Comparison of ENCODE assay signal across 20 mouse cellular contexts in the genomic region with DNA sequence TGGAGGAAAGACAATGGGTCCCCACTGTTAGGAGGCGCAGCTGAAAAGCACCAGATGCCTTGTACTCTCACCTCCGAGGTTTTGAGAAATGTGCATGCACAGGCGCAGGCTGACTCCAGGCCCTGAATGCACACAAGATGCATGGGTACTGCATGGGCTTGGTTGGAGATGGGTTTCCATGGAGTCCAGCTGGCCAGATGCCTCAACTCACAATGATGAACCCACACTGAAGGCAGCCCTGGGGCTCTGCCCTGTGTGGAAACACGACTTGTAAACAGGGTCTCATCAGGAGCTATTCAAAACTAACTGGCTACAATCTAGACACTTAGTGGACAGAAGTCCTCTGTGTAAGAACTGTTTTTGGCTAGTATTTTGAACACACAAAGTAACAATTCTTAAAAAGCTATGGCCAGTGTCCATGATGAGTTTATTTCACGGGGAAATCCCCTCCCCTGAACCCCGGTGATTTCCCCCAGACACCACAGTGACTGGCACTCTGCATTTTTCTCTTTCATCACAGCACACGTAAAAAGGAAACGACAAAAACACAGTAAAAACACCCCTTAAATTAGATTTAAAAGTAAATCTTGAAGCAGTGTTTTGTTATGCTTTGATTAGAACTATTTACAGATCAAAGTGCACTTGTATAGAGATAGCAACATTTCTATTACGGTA.
DNase-seq lines count a peak whose midpoint lies in the region; ATAC-seq and TF ChIP-seq lines count a peak whose summit lies in the region.
"Had no signal": no experiment of that assay in that cellular context is flagged by ENCODE, and none has a peak within 500 bp of the region (broad histone marks: within the 10 kb centered on the region; RNA-seq: fewer than 3 reads in every experiment).

No protein-coding gene starts in this region.

- peaks cover 5% of the 10 kb centered on the region for H3K4me1 ChIP-seq in heart, adult 2 months (ENCODE audit: control insufficient read depth, insufficient read depth, low read length)
- H3K4me1 ChIP-seq in hindbrain, embryonic 15.5 days (replicated peaks): peaks cover 18% of the 10 kb centered on the region
- peaks cover 22% of the 10 kb centered on the region for H3K4me1 ChIP-seq in hindbrain, embryonic 12.5 days
- peaks cover 44 to 97% of the 10 kb centered on the region in 2 experiments for H3K4me1 ChIP-seq in CH12.LX (ENCODE audit: control insufficient read depth in 1 of 2, insufficient read depth in 2 of 2)

- H3K4me2 ChIP-seq in hindbrain, embryonic 15.5 days: no peak overlapping the region
- no peak overlapping the region for H3K4me2 ChIP-seq in hindbrain, embryonic 12.5 days (replicated peaks)
- peak overlapping the region; percentile 0; the same call in 1 of the 2 replicates for H3K4me2 ChIP-seq in CH12.LX (ENCODE audit: insufficient read depth, low read depth, poor library complexity, severe bottlenecking)
- H3K4me2 ChIP-seq: embryonic facial prominence, embryonic 15.5 days; heart, embryonic 13.5 days; kidney, embryonic 15.5 days; midbrain, embryonic 15.5 days had no signal

- no peaks in the 10 kb centered on the region for H3K27me3 ChIP-seq in heart, adult 2 months (ENCODE audit: control insufficient read depth, insufficient read depth, low read length)
- no peaks in the 10 kb centered on the region for H3K27me3 ChIP-seq in hindbrain, embryonic 15.5 days
- H3K27me3 ChIP-seq in hindbrain, embryonic 12.5 days: no peaks in the 10 kb centered on the region
- H3K27me3 ChIP-seq in CH12.LX (replicated peaks): no peaks in the 10 kb centered on the region
- H3K27me3 ChIP-seq: embryonic facial prominence, embryonic 15.5 days; heart, embryonic 13.5 days; kidney, embryonic 15.5 days; midbrain, embryonic 15.5 days had no signal

- no peak; the same call in 1 of the 2 replicates for TF ChIP-seq RAD21 in CH12.LX (IDR thresholded peaks at IDR 0.05; ENCODE audit: low read depth, low read length)

- intact Hi-C loops in heart, adult 2 months (cut with DNase I): no loop called here

- no peaks in the 10 kb centered on the region for H3K79me2 ChIP-seq in heart, adult 2 months (replicated peaks; ENCODE audit: control insufficient read depth, insufficient read depth, low read length)
- 0 out of 2 replicates have a peak, but pooled peaks cover 2% of the 10 kb centered on the region for H3K79me2 ChIP-seq in CH12.LX (replicated peaks; ENCODE audit: control insufficient read depth, extremely low read depth, insufficient read depth, poor library complexity, severe bottlenecking)

- TF ChIP-seq CTCF in heart, adult 2 months (IDR thresholded peaks at IDR 0.05): no peak
- no peak for TF ChIP-seq CTCF in CH12.LX (conservative IDR thresholded peaks at IDR 0.05 in 1 of 2, IDR thresholded peaks at IDR 0.05 in 1 of 2; ENCODE audit: low read depth in 2 of 2, low read length in 2 of 2)

- dilution Hi-C loops in CH12.LX (cut with MboI; ENCODE audit: extremely low pct_ligation_motif_present, extremely low pct_unique_long_range_greater_than_20kb, low sequenced_read_pairs): no loop called here

- 78% methylated on average over 9 of the region's 9 CpGs for WGBS in heart, adult 2 months
- WGBS in hindbrain, embryonic 15.5 days: 72% methylated on average over 9 of the region's 9 CpGs
- 81% methylated on average over 9 of the region's 9 CpGs for WGBS in hindbrain, embryonic 12.5 days

- H3K9ac ChIP-seq in heart, adult 2 months (ENCODE audit: low read depth, low read length): no peak overlapping the region
- no peak overlapping the region for H3K9ac ChIP-seq in hindbrain, embryonic 15.5 days
- no peak overlapping the region for H3K9ac ChIP-seq in hindbrain, embryonic 12.5 days
- H3K9ac ChIP-seq in CH12.LX (ENCODE audit: insufficient read depth, low read depth): peak overlapping the region; percentile 55
- H3K9ac ChIP-seq: embryonic facial prominence, embryonic 15.5 days; heart, embryonic 13.5 days; kidney, embryonic 15.5 days; midbrain, embryonic 15.5 days had no signal

- ATAC-seq in hindbrain, embryonic 15.5 days (ENCODE audit: low FRiP score, low read depth): peak; percentile 20; the same call in 1 of the 2 replicates
- no peak for ATAC-seq in hindbrain, embryonic 12.5 days (ENCODE audit: low FRiP score)
- ATAC-seq: midbrain, embryonic 15.5 days had no signal

- no peak overlapping the region for H3K27ac ChIP-seq in heart, adult 2 months
- no peak overlapping the region for H3K27ac ChIP-seq in hindbrain, embryonic 15.5 days (replicated peaks)
- no peak overlapping the region for H3K27ac ChIP-seq in hindbrain, embryonic 12.5 days
- H3K27ac ChIP-seq in CH12.LX (ENCODE audit: insufficient read depth, low read depth): peak overlapping the region; percentile 91
- H3K27ac ChIP-seq: embryonic facial prominence, embryonic 15.5 days; kidney, embryonic 15.5 days; midbrain, embryonic 15.5 days had no signal

- no peak overlapping the region for H3K4me3 ChIP-seq in heart, adult 2 months
- no peak overlapping the region for H3K4me3 ChIP-seq in hindbrain, embryonic 15.5 days
- H3K4me3 ChIP-seq in hindbrain, embryonic 12.5 days: no peak overlapping the region
- peak overlapping the region in 2 of 3 experiments; percentile 2 to 31 for H3K4me3 ChIP-seq in CH12.LX (replicated peaks in 1 of 3; ENCODE audit: low read depth in 2 of 3, low read length in 2 of 3, poor library complexity in 1 of 3)
- H3K4me3 ChIP-seq: embryonic facial prominence, embryonic 15.5 days; heart, embryonic 13.5 days; kidney, embryonic 15.5 days; midbrain, embryonic 15.5 days; myocyte had no signal

- TF ChIP-seq POLR2A in heart, adult 2 months (IDR thresholded peaks at IDR 0.05; ENCODE audit: insufficient read depth, low read depth, low read length): no peak
- TF ChIP-seq POLR2A in CH12.LX (IDR thresholded peaks at IDR 0.05; ENCODE audit: low read depth, low read length): no peak

- no peaks in the 10 kb centered on the region for H3K9me3 ChIP-seq in hindbrain, embryonic 15.5 days
- no peaks in the 10 kb centered on the region for H3K9me3 ChIP-seq in hindbrain, embryonic 12.5 days (replicated peaks)
- H3K9me3 ChIP-seq in CH12.LX (replicated peaks; ENCODE audit: low read length): peaks cover 3% of the 10 kb centered on the region
- H3K9me3 ChIP-seq: embryonic facial prominence, embryonic 15.5 days; heart, embryonic 13.5 days; kidney, embryonic 15.5 days; midbrain, embryonic 15.5 days had no signal

- peak; percentile 77 for DNase-seq in heart, adult 11 months
- DNase-seq in heart, adult 2 months: no peak
- DNase-seq in CD4-positive helper T cell, adult 2 months (ENCODE audit: low read depth, low spot score): peak; percentile 50
- DNase-seq in CH12.LX (ENCODE audit: extremely low read depth): peak; percentile 58
- no peak for DNase-seq in layer of hippocampus, adult 8-10 months (ENCODE audit: low spot score in 2 of 2)
- DNase-seq in spleen, adult 18-20 months: no peak
- DNase-seq: adrenal gland, postnatal 14 days; cerebellum, adult 2 months; cerebellum, postnatal 25 days; embryo, embryonic 11 days; gastrocnemius, postnatal 36 days; kidney, adult 11 months; layer of hippocampus, adult 9-11 months had no signal

- in situ Hi-C loops in CH12.LX (cut with MboI; ENCODE audit: low pct_ligation_motif_present, low pct_unique_long_range_greater_than_20kb, low sequenced_read_pairs): no loop called here

- no peaks in the 10 kb centered on the region for H3K36me3 ChIP-seq in heart, adult 2 months (ENCODE audit: control insufficient read depth, insufficient read depth, low read length)
- no peaks in the 10 kb centered on the region for H3K36me3 ChIP-seq in hindbrain, embryonic 15.5 days
- no peaks in the 10 kb centered on the region for H3K36me3 ChIP-seq in hindbrain, embryonic 12.5 days
- H3K36me3 ChIP-seq in CH12.LX (replicated peaks in 1 of 2; ENCODE audit: control insufficient read depth in 1 of 2, insufficient read depth in 1 of 2, low read length in 1 of 2): peaks cover 9 to 14% of the 10 kb centered on the region in 2 experiments
- H3K36me3 ChIP-seq: midbrain, embryonic 15.5 days had no signal

- TF ChIP-seq EP300 in heart, adult 2 months (IDR thresholded peaks at IDR 0.05; ENCODE audit: insufficient read depth, low read depth, low read length): no peak
- TF ChIP-seq EP300 in CH12.LX (IDR thresholded peaks at IDR 0.05; ENCODE audit: low read length): peak; percentile 82

TF ChIP-seq in CH12.LX, 34 proteins besides CTCF, POLR2A, EP300 and RAD21 (continues in another document):
- no peak for TF ChIP-seq UBTF (IDR thresholded peaks at IDR 0.05; ENCODE audit: low read depth, low read length)
- peak; percentile 82 for TF ChIP-seq CHD1 (IDR thresholded peaks at IDR 0.05; ENCODE audit: low read depth, low read length)
- no peak for TF ChIP-seq ZKSCAN1 (IDR thresholded peaks at IDR 0.05; ENCODE audit: borderline replicate concordance, low read depth, low read length)
- no peak for TF ChIP-seq E2F4 (IDR thresholded peaks at IDR 0.05; ENCODE audit: insufficient replicate concordance, low read depth, low read length)
- no peak; the same call in 1 of the 2 replicates for TF ChIP-seq TCF12 (IDR thresholded peaks at IDR 0.05; ENCODE audit: low read depth, low read length)
- TF ChIP-seq KAT2A (IDR thresholded peaks at IDR 0.05; ENCODE audit: insufficient replicate concordance, low read length): no peak
- TF ChIP-seq POLR2AphosphoS2 (IDR thresholded peaks at IDR 0.05; ENCODE audit: low read depth, low read length): no peak
- TF ChIP-seq MAX (IDR thresholded peaks at IDR 0.05; ENCODE audit: low read length): no peak
- TF ChIP-seq RCOR1 (conservative IDR thresholded peaks at IDR 0.05; ENCODE audit: low read depth, low read length): no peak
- no peak for TF ChIP-seq MYC (IDR thresholded peaks at IDR 0.05; ENCODE audit: low read depth, low read length)
- TF ChIP-seq IRF4 (IDR thresholded peaks at IDR 0.05; ENCODE audit: low read depth, low read length): no peak; the same call in 1 of the 2 replicates
- TF ChIP-seq NELFE (IDR thresholded peaks at IDR 0.05; ENCODE audit: low read depth, low read length): 0 out of 2 replicates have a peak, but pooled peaks have one; percentile 28
- no peak for TF ChIP-seq ZMIZ1 (IDR thresholded peaks at IDR 0.05; ENCODE audit: low read depth, low read length)
- peak; percentile 55 for TF ChIP-seq NRF1 (IDR thresholded peaks at IDR 0.05; ENCODE audit: low read depth, low read length)
- TF ChIP-seq HCFC1 (IDR thresholded peaks at IDR 0.05; ENCODE audit: low read depth, low read length): no peak
- TF ChIP-seq GABPA (IDR thresholded peaks at IDR 0.05; ENCODE audit: insufficient replicate concordance, low read depth, low read length): no peak
- peak; percentile 60; the same call in 1 of the 2 replicates for TF ChIP-seq MAFK (IDR thresholded peaks at IDR 0.05; ENCODE audit: insufficient replicate concordance, low read length)
- TF ChIP-seq JUND (conservative IDR thresholded peaks at IDR 0.05; ENCODE audit: low read depth, low read length): 0 out of 2 replicates have a peak, but pooled peaks have one; percentile 45
- no peak for TF ChIP-seq USF1 (IDR thresholded peaks at IDR 0.05; ENCODE audit: low read depth, low read length)
- TF ChIP-seq SIN3A (IDR thresholded peaks at IDR 0.05; ENCODE audit: low read length): no peak
- no peak for TF ChIP-seq MEF2A (IDR thresholded peaks at IDR 0.05; ENCODE audit: borderline replicate concordance, low read depth, low read length)

Comparison
In these comparisons a context has a peak if more than half of its experiments do, and no peak if none do; other contexts are left out.
1. DNase-seq: peak in heart, adult 11 months (single experiment), CD4-positive helper T cell, adult 2 months (single experiment) and CH12.LX (single experiment); none in heart, adult 2 months (0 of 2), layer of hippocampus, adult 8-10 months (0 of 2) and spleen, adult 18-20 months (0 of 2).
2. H3K4me3 ChIP-seq: peak in CH12.LX (2 of 3); none in heart, adult 2 months (single experiment), hindbrain, embryonic 15.5 days (single experiment) and hindbrain, embryonic 12.5 days (single experiment).